Mouse (Mus musculus): Measurements from ENCODE around the gene Tnfrsf4. TPM values are rescaled to one million over a fixed set of nuclear protein-coding genes. Genes with fewer than 3 reads are reported as not detected.

Gene Tnfrsf4
- polyA plus RNA-seq, 1 experiment, result 0.64 TPM

DNA sequence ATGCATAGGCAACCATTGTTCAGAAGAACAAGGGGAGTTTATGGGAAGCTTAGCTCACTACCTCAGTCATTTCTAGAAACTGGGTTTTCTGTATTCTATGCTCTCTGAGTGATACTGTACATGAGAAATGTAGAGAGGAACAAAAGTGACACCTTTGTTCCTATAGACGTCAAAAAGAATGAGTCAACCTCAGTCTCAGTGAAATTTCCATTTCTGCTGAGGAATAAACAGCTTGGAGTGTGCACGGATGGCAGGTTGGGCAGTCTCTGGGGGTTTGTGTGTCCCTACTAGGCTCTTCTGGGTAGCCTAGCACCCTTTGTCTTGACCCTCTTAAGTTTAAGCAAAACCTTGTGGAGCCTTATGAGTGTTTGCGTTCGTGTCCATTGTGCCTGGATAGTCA is 5.3 kb upstream of the Tnfrsf4 start:
- no peaks in the 10 kb centered on the region for H3K79me2 ChIP-seq (ENCODE audit: control insufficient read depth, insufficient read depth)

DNA sequence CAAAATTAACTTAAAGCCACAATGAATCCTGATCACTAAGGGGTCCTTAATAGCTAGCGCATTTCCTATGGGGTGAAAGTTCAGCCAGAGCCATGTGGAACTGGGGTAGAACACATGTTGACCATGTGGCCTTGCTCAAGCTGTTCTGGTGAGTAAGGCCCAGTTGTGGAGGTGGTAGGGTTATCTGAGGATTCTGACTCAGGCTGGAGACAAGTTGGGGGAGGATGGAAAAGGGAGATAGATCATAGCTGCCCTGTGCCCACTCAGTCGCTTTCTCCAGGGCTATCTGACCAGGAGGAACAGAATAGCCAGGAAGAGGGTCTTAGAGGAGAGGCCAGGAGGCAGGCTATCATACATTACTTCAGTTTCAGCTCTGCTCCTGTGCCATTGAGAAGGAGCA is 793 bp downstream of the Tnfrsf4 start:
- Histone ChIP-seq H3K4me2 (ENCODE audit: low read depth) (no peak overlapping the region), H3ac (ENCODE audit: control insufficient read depth, insufficient read length) (no peak overlapping the region), H3K79me2 (ENCODE audit: control insufficient read depth, insufficient read depth) (no peaks in the 10 kb centered on the region), H3K36me3 (ENCODE audit: control insufficient read depth, insufficient read depth) (peaks cover 15% of the 10 kb centered on the region), H3K4me3 (no peak overlapping the region), H3K27me3 (ENCODE audit: control insufficient read depth, insufficient read depth, insufficient read length) (no peaks in the 10 kb centered on the region)
- TF ChIP-seq POLR2A (IDR thresholded peaks at IDR 0.05; ENCODE audit: insufficient read length, low read depth) (no peak), POLR2AphosphoS2 (IDR thresholded peaks at IDR 0.05; ENCODE audit: insufficient read length, low read depth) (peak; percentile 7)

More for the DNA sequence above, 5.3 kb upstream of the Tnfrsf4 start:
- Histone ChIP-seq H3K4me2 (ENCODE audit: low read depth) (no peak overlapping the region), H3K36me3 (ENCODE audit: control insufficient read depth, insufficient read depth) (peaks cover 48% of the 10 kb centered on the region), H3K27me3 (ENCODE audit: control insufficient read depth, insufficient read depth, insufficient read length) (no peaks in the 10 kb centered on the region), H3K4me3 (no peak overlapping the region), H3ac (ENCODE audit: control insufficient read depth, insufficient read length) (no peak overlapping the region)
- TF ChIP-seq TCF12 (IDR thresholded peaks at IDR 0.05; ENCODE audit: insufficient read depth, poor library complexity, severe bottlenecking) (no peak), SRF (IDR thresholded peaks at IDR 0.05; ENCODE audit: control insufficient read depth, insufficient read length, low read depth) (no peak), MYOG (IDR thresholded peaks at IDR 0.05; ENCODE audit: control insufficient read depth in 1 of 3, insufficient read depth in 1 of 3, insufficient read length in 2 of 3, low read depth in 2 of 3) (no peak), POLR2AphosphoS2 (IDR thresholded peaks at IDR 0.05; ENCODE audit: insufficient read length, low read depth) (no peak), CEBPB (IDR thresholded peaks at IDR 0.05; ENCODE audit: insufficient read depth, poor library complexity, severe bottlenecking) (no peak), MAX (IDR thresholded peaks at IDR 0.05; ENCODE audit: low read depth) (no peak), USF1 (IDR thresholded peaks at IDR 0.05; ENCODE audit: low read depth) (no peak), REST (IDR thresholded peaks at IDR 0.05; ENCODE audit: insufficient read depth, insufficient read length) (no peak), E2F4 (IDR thresholded peaks at IDR 0.05; ENCODE audit: insufficient read depth) (no peak), TCF3 (IDR thresholded peaks at IDR 0.05; ENCODE audit: insufficient read length, low read depth) (no peak), POLR2A (IDR thresholded peaks at IDR 0.05; ENCODE audit: insufficient read length, low read depth) (no peak), MYOD1 (IDR thresholded peaks at IDR 0.05; ENCODE audit: control insufficient read depth in 1 of 3, insufficient read length in 2 of 3, low read depth in 2 of 3) (no peak)

- Histone ChIP-seq H3ac (ENCODE audit: control insufficient read depth, insufficient read length) (no peak overlapping the region), H3K4me2 (ENCODE audit: low read depth) (no peak overlapping the region), H3K4me3 (no peak overlapping the region), H3K27me3 (ENCODE audit: control insufficient read depth, insufficient read depth, insufficient read length) (no peaks in the 10 kb centered on the region), H3K79me2 (ENCODE audit: control insufficient read depth, insufficient read depth) (no peaks in the 10 kb centered on the region), H3K36me3 (ENCODE audit: control insufficient read depth, insufficient read depth) (no peaks in the 10 kb centered on the region)
- TF ChIP-seq E2F4 (IDR thresholded peaks at IDR 0.05; ENCODE audit: insufficient read depth), result no peak
- no peak for TF ChIP-seq MAX (IDR thresholded peaks at IDR 0.05; ENCODE audit: low read depth)
- no peak for TF ChIP-seq REST (IDR thresholded peaks at IDR 0.05; ENCODE audit: insufficient read depth, insufficient read length)
- no peak for TF ChIP-seq TCF3 (IDR thresholded peaks at IDR 0.05; ENCODE audit: insufficient read length, low read depth)
- no peak for TF ChIP-seq CEBPB (IDR thresholded peaks at IDR 0.05; ENCODE audit: insufficient read depth, poor library complexity, severe bottlenecking)
- no peak for TF ChIP-seq SRF (IDR thresholded peaks at IDR 0.05; ENCODE audit: control insufficient read depth, insufficient read length, low read depth)
- no peak for TF ChIP-seq MYOD1 (IDR thresholded peaks at IDR 0.05; ENCODE audit: control insufficient read depth in 1 of 3, insufficient read length in 2 of 3, low read depth in 2 of 3)
- TF ChIP-seq MYOG (IDR thresholded peaks at IDR 0.05; ENCODE audit: control insufficient read depth in 1 of 3, insufficient read depth in 1 of 3, insufficient read length in 2 of 3, low read depth in 2 of 3), result no peak
- no peak for TF ChIP-seq POLR2AphosphoS2 (IDR thresholded peaks at IDR 0.05; ENCODE audit: insufficient read length, low read depth)
- TF ChIP-seq USF1 (IDR thresholded peaks at IDR 0.05; ENCODE audit: low read depth), result no peak
- TF ChIP-seq POLR2A (IDR thresholded peaks at IDR 0.05; ENCODE audit: insufficient read length, low read depth), result no peak
- TF ChIP-seq TCF12 (IDR thresholded peaks at IDR 0.05; ENCODE audit: insufficient read depth, poor library complexity, severe bottlenecking), result no peak
Observed at GRCm38 (mm10) chr4:156019771-156020170, 6.1 kb downstream of the Tnfrsf4 start.

DNA sequence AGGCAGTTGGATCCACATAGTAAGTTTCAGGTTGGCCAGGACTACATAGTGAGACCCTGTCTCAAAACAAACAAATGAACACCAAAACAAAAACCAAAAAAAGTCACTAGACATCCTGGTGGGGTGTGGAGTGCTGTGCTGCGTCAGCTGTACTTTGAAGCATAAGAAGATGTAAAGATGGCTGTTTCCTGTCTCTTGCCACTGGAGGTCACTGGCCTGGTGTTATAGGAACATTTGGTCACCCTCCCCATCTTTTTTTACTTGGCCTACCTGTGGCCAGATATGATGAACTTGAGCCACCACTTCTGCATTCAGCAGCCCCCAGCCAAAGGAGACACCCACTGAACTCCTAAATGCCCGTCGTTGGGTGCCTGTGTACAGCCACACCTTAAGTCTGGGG is 7.7 kb downstream of the Tnfrsf4 start:
- Histone ChIP-seq H3ac (ENCODE audit: control insufficient read depth, insufficient read length) (no peak overlapping the region), H3K27me3 (ENCODE audit: control insufficient read depth, insufficient read depth, insufficient read length) (no peaks in the 10 kb centered on the region), H3K36me3 (ENCODE audit: control insufficient read depth, insufficient read depth) (no peaks in the 10 kb centered on the region), H3K79me2 (ENCODE audit: control insufficient read depth, insufficient read depth) (no peaks in the 10 kb centered on the region), H3K4me3 (no peak overlapping the region), H3K4me2 (ENCODE audit: low read depth) (no peak overlapping the region)
- TF ChIP-seq TCF3 (IDR thresholded peaks at IDR 0.05; ENCODE audit: insufficient read length, low read depth), result no peak
- TF ChIP-seq SRF (IDR thresholded peaks at IDR 0.05; ENCODE audit: control insufficient read depth, insufficient read length, low read depth), result no peak
- TF ChIP-seq CEBPB (IDR thresholded peaks at IDR 0.05; ENCODE audit: insufficient read depth, poor library complexity, severe bottlenecking), result no peak
- TF ChIP-seq MAX (IDR thresholded peaks at IDR 0.05; ENCODE audit: low read depth), result no peak
- no peak for TF ChIP-seq REST (IDR thresholded peaks at IDR 0.05; ENCODE audit: insufficient read depth, insufficient read length)
- TF ChIP-seq MYOD1 (IDR thresholded peaks at IDR 0.05; ENCODE audit: control insufficient read depth in 1 of 3, insufficient read length in 2 of 3, low read depth in 2 of 3), result no peak
- no peak for TF ChIP-seq E2F4 (IDR thresholded peaks at IDR 0.05; ENCODE audit: insufficient read depth)
- TF ChIP-seq TCF12 (IDR thresholded peaks at IDR 0.05; ENCODE audit: insufficient read depth, poor library complexity, severe bottlenecking), result no peak
- no peak for TF ChIP-seq POLR2A (IDR thresholded peaks at IDR 0.05; ENCODE audit: insufficient read length, low read depth)
- TF ChIP-seq POLR2AphosphoS2 (IDR thresholded peaks at IDR 0.05; ENCODE audit: insufficient read length, low read depth), result no peak
- no peak for TF ChIP-seq USF1 (IDR thresholded peaks at IDR 0.05; ENCODE audit: low read depth)
- TF ChIP-seq MYOG (IDR thresholded peaks at IDR 0.05; ENCODE audit: control insufficient read depth in 1 of 3, insufficient read depth in 1 of 3, insufficient read length in 2 of 3, low read depth in 2 of 3), result no peak

GRCm38 (mm10) chr4:156021942-156022419 is 8.3 kb downstream of the Tnfrsf4 start:
- no peaks in the 10 kb centered on the region for H3K79me2 ChIP-seq (ENCODE audit: control insufficient read depth, insufficient read depth)
- H3K4me2 ChIP-seq (ENCODE audit: low read depth), result no peak overlapping the region
- H3K36me3 ChIP-seq (ENCODE audit: control insufficient read depth, insufficient read depth), result no peaks in the 10 kb centered on the region
- no peak for TF ChIP-seq SRF (IDR thresholded peaks at IDR 0.05; ENCODE audit: control insufficient read depth, insufficient read length, low read depth)
- no peak for TF ChIP-seq TCF12 (IDR thresholded peaks at IDR 0.05; ENCODE audit: insufficient read depth, poor library complexity, severe bottlenecking)
- TF ChIP-seq MAX (IDR thresholded peaks at IDR 0.05; ENCODE audit: low read depth), result no peak
- no peak for TF ChIP-seq REST (IDR thresholded peaks at IDR 0.05; ENCODE audit: insufficient read depth, insufficient read length)
- TF ChIP-seq E2F4 (IDR thresholded peaks at IDR 0.05; ENCODE audit: insufficient read depth), result no peak
- TF ChIP-seq MYOG (IDR thresholded peaks at IDR 0.05; ENCODE audit: control insufficient read depth in 1 of 3, insufficient read depth in 1 of 3, insufficient read length in 2 of 3, low read depth in 2 of 3), result no peak
- no peak for TF ChIP-seq POLR2AphosphoS2 (IDR thresholded peaks at IDR 0.05; ENCODE audit: insufficient read length, low read depth)
- no peak for TF ChIP-seq TCF3 (IDR thresholded peaks at IDR 0.05; ENCODE audit: insufficient read length, low read depth)
- no peak for TF ChIP-seq CEBPB (IDR thresholded peaks at IDR 0.05; ENCODE audit: insufficient read depth, poor library complexity, severe bottlenecking)
- H3K27me3 ChIP-seq (ENCODE audit: control insufficient read depth, insufficient read depth, insufficient read length), result no peaks in the 10 kb centered on the region
- no peak overlapping the region for H3K4me3 ChIP-seq
- no peak overlapping the region for H3ac ChIP-seq (ENCODE audit: control insufficient read depth, insufficient read length)

All from myocyte (in vitro differentiated cells).